Mouse (Mus musculus) bone marrow, adult 2 months (tissue): Measurements from ENCODE around the gene Gdpd1. TPM values are rescaled to one million over a fixed set of nuclear protein-coding genes. Genes with fewer than 3 reads are reported as not detected.

Experiments used
- H3K27ac ChIP-seq: fragments of 200-500 bp; 2 replicates; pipeline ENCODE4 v1.5.1; 2012; ENCODE audit warnings: low read depth, mild to moderate bottlenecking, control low read depth, inconsistent platforms, low read length; ENCODE audit not compliant: control insufficient read depth, poor library complexity, insufficient read depth
- H3K4me1 ChIP-seq: fragments of 200-500 bp; 2 replicates; pipeline ENCODE4 v1.6.1; 2011; ENCODE audit warnings: low read length; ENCODE audit not compliant: control insufficient read depth, insufficient read depth
- H3K4me3 ChIP-seq: fragments of 200-500 bp; replicated peaks from 2 replicates; pipeline ENCODE3; 2011; ENCODE audit warnings: mild to moderate bottlenecking, low read depth, low read length, control low read depth; ENCODE audit not compliant: control insufficient read depth
- CTCF ChIP-seq: fragments of 200-500 bp; IDR thresholded peaks from 2 replicates; pipeline ENCODE4 v1.5.1; 2011; ENCODE audit warnings: low read length, control low read depth; ENCODE audit not compliant: control insufficient read depth, insufficient read depth
- POLR2A ChIP-seq: fragments of 200-500 bp; IDR thresholded peaks from 2 replicates; pipeline ENCODE4 v1.6.1; 2011; ENCODE audit warnings: low read depth, mild to moderate bottlenecking, control low read depth, low read length, borderline replicate concordance; ENCODE audit not compliant: control insufficient read depth
- WGBS: fragments of 180-500 bp; shearing (Covaris S2); methylation state at CpG from one replicate; pipeline ENCODE4 v1.1.7; 2018; 5-methylcytosine and 5-hydroxymethylcytosine counted together
- polyA plus RNA-seq: library from polyadenylated mRNA; stranded (reverse); fragments of >200 nt; gene quantifications from 2 replicates; pipeline ENCODE4 v1.2.4, GENCODE M21; 2011; ENCODE audit warnings: low replicate concordance; ENCODE audit not compliant: missing spikeins, insufficient read depth, insufficient read length

The Gdpd1 gene
- polyA plus RNA-seq, 1 experiment: 2.8 TPM

DNA sequence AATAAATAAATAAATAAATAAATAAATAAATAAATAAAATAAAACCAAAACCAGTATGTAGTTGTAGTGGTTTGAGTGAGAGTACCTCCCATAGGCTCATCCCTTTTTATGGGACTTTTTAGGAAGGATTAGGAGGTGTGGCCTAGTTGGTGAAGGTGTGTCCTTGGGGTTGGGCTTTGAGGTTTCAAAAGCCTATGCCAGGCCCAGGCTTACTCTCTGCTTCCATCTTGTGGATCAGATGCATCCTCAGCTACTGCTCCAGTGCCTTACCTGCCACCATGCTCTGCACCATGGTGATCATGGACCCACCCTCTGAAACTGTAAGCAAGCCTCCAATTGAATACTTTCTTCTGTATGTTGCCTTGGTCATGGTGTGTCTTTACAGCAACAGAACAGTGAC, 52.3 kb downstream of the Gdpd1 start:
- Histone ChIP-seq H3K4me3 (no peak overlapping the region), H3K27ac (no peak overlapping the region), H3K4me1 (no peaks in the 10 kb centered on the region; the same call in 1 of the 2 replicates)
- TF ChIP-seq CTCF: no peak
- TF ChIP-seq POLR2A: no peak

GRCm38 (mm10) chr11:87020449-87020848, 53.4 kb downstream of the Gdpd1 start:
- Histone ChIP-seq H3K4me3 (no peak overlapping the region), H3K27ac (no peak overlapping the region), H3K4me1 (no peaks in the 10 kb centered on the region; the same call in 1 of the 2 replicates)
- 82% methylated on average over 5 of the region's 5 CpGs for WGBS
- TF ChIP-seq CTCF: no peak
- no peak for TF ChIP-seq POLR2A

DNA sequence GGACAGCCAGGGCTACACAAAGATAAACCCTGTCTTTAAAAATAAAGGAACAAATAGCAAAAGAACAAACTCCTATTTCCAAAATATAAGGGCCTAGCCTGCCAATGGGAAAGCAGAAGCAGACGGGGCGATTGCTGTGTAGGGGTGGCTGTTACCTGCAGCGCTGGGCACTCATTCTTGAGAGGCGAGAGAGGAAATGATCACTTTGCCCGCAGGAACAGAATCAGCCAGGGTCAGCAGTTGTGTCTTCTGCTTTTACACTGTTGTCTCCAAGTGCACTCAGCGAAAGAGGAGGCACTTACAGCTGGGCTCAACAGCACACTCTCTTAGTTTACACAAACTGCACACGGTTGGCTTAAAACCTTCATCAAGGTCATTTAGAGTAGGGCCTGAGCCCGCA, 54.4 kb downstream of the Gdpd1 start:
- TF ChIP-seq POLR2A: no peak
- no peak for TF ChIP-seq CTCF
- H3K4me3 ChIP-seq: no peak overlapping the region
- H3K4me1 ChIP-seq: no peaks in the 10 kb centered on the region
- WGBS: 81% methylated on average over 8 of the region's 8 CpGs
- H3K27ac ChIP-seq: no peak overlapping the region

GRCm38 (mm10) chr11:87018081-87018480, 55.8 kb downstream of the Gdpd1 start:
- no peak overlapping the region for H3K27ac ChIP-seq
- WGBS: 44% methylated on average over 4 of the region's 4 CpGs

DNA sequence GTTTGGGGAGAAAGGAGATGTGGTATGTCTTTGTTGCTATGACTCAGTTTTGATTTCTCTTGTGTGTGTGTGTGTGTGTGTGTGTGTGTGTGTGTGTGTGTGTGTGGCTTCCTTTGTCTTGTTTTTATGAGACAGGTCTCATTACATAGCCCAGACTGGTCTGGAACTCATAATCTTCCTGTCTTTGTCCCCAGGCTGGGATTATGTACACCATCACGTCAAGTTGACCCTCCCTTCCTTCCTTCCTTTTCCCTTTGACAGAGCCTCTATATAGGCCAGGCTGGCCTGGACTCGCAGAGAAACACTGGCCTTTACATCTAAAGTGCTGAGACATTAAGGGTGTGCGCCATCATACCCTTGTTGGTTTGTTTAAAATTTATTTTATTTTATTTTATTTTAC, 58.2 kb downstream of the Gdpd1 start:
- no peak overlapping the region for H3K4me3 ChIP-seq
- no peaks in the 10 kb centered on the region for H3K4me1 ChIP-seq
- no peak overlapping the region for H3K27ac ChIP-seq
- WGBS: 60% methylated on average over 3 of the region's 3 CpGs
- no peak for TF ChIP-seq CTCF
- TF ChIP-seq POLR2A: no peak

More at GRCm38 (mm10) chr11:87018081-87018480, 55.8 kb downstream of the Gdpd1 start:
- Histone ChIP-seq H3K4me1 (no peaks in the 10 kb centered on the region), H3K4me3 (no peak overlapping the region)
- TF ChIP-seq POLR2A (no peak), CTCF (no peak)

- 22% methylated on average over 9 of the region's 9 CpGs for WGBS
- Histone ChIP-seq H3K4me3 (no peak overlapping the region), H3K27ac (no peak overlapping the region), H3K4me1 (no peaks in the 10 kb centered on the region)
- TF ChIP-seq POLR2A (no peak), CTCF (no peak)
Observed at GRCm38 (mm10) chr11:87010476-87010875, 63.4 kb downstream of the Gdpd1 start.

DNA sequence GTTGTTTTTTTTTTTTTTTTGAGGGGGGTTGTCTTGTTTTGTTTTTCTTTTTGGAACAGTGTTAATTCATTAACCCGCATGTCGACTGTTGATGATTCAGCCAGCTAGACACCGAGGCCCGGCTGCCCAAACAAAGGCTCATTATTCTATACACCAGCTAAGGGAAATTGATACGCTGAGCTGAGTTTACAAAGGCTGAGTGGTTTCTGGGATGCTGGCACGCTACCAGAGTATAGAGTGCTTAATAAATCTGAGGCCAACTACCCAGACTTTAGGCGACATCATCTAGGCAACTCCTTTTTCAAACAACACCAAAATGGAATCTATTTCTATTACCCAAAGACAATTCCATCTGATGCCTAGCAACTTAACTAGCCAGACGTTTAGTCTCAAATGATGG, 66.5 kb downstream of the Gdpd1 start:
- 80% methylated on average over 8 of the region's 8 CpGs for WGBS
- no peak overlapping the region for H3K4me3 ChIP-seq
- TF ChIP-seq POLR2A (no peak), CTCF (no peak)
- H3K4me1 ChIP-seq: no peaks in the 10 kb centered on the region
- H3K27ac ChIP-seq: no peak overlapping the region

GRCm38 (mm10) chr11:87004960-87005755, 68.7 kb downstream of the Gdpd1 start:
- WGBS: 53% methylated on average over 12 of the region's 12 CpGs
- no peaks in the 10 kb centered on the region; the same call in 1 of the 2 replicates for H3K4me1 ChIP-seq
- no peak for TF ChIP-seq CTCF
- no peak for TF ChIP-seq POLR2A
- H3K27ac ChIP-seq: no peak overlapping the region
- H3K4me3 ChIP-seq: no peak overlapping the region

DNA sequence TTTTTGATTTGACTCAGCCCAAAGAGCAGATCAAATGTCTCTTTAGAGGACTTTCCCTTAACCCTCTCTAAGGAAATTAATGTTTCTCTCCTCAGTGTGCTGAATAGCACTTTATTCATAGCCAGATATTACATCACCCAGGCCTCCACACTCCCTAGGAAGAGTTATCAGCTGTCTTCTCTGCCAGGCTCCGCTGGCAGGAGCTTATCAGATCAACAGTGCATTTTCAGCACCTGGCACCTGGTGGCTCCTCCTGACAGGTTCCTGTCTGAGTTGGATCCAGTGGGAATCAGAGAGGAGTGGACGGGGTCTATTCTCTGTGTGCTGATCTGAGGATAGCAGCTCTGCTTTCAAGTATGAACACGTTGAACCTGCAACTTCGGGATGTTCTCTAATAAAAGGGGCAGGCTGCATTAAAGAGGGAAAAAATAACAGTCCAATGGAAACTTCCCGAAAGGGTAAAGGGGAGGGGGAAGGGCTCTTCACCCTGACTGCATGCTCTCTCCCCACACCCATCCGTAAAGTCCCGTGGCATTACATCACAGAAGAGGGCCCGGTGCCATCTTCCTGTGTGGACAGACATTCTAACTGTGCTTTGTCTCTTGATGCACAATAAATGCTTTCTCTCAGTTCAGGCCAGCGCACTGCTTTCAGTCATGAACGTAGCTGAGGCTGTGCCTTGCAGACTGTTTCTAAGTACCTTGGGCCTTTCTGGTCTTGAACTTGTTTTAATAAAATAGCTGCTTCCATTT, 71.6 kb downstream of the Gdpd1 start:
- TF ChIP-seq CTCF (no peak), POLR2A (no peak)
- H3K4me3 ChIP-seq: no peak overlapping the region
- WGBS: 50% methylated on average over 10 of the region's 10 CpGs
- no peak overlapping the region for H3K27ac ChIP-seq
- no peaks in the 10 kb centered on the region; the same call in 1 of the 2 replicates for H3K4me1 ChIP-seq
